Mouse (Mus musculus): ENCODE data around the gene Unc5c.

DNA sequence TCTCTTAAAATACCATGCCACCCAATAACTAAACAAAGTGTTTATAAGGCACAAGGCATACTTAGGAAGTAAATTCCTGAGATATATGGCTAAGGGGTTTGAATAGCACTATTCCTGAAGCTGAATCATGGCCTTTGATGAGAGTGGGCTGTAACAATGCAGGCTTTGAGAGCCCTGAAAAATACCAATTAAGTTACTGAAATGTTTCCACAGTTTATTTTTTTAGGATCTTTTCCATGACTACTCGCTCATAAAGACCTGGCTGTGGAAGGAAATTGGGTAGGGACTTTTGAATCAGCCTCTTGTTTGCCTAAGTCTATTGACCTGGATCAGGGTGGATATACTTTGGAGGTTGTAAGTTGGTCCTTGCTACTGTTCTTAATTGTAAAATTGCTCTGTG lies 44.8 kb downstream of the Unc5c start:
- TF ChIP-seq POLR2A (IDR thresholded peaks at IDR 0.05; ENCODE audit: low read depth, low read length), result no peak
- no peak for TF ChIP-seq CTCF (IDR thresholded peaks at IDR 0.05; ENCODE audit: extremely low read depth, insufficient read length, insufficient replicate concordance, low read depth, low read length)

All from small intestine, adult 2 months (tissue).